Mouse (Mus musculus) monocyte, adult 59 days (primary cell): ENCODE data around the gene Nudc. TPM values are rescaled to one million over a fixed set of nuclear protein-coding genes. Genes with fewer than 3 reads are reported as not detected.

Experiments
- total RNA-seq, 2 experiments: library from RNA; stranded (reverse); gene quantifications; one replicate each; pipeline ENCODE4 v1.2.4; 2023

The Nudc gene
- 10 to 100 TPM; 63.0 to 69.3 TPM for total RNA-seq

GRCm38 (mm10) chr4:133545272-133546231 lies at the start of gene Nudc:
Nudc (minus strand) TSS chr4:133545996.

GRCm38 (mm10) chr4:133584059-133584951 lies 38.5 kb upstream of the Nudc start, which contains the start of gene Gpn2:
Gpn2 (plus strand) TSS chr4:133584362.

GRCm38 (mm10) chr4:133574070-133574842 lies 28.5 kb upstream of the Nudc start, which contains the start of gene Gpatch3:
Gpatch3 (plus strand) TSS chr4:133574745.

DNA sequence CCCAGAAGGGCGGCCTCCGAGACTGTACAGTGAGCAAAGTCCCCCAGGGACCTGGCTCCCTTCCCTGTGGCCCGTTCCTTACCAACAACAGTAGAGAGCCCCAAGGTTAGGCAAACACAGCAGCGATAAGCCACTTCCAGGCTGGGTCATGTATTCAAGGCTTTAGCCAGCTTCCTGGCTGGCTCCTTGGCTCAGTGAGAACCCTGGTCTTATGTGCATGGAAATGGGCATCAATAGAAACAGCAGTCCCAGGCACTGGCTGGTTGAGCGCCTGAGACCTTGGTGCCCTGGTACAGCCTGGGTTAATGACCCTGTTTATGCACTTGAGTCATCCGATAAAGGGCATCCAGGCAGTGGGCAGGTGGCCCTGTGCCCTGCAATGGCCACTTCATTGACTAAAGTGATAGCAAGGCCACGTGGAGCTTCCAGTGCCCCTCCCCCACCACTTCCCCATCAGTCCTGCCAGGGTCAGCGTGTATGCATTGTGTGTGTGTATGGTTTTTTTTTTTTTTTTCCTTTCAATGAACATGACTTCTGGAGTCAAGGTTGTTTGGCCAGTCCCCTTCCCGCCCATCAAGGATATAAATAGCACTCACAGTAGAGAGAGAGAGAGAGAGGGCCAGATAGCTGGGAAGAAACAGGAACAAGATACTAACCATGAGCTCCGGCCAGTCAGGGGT lies 7.1 kb upstream of the Nudc start, which contains the start of gene Nr0b2:
TSS of gene Nr0b2 (plus strand) at position 609 of the 680 bp plus-strand sequence.

GRCm38 (mm10) chr4:133518601-133519368 lies 27.0 kb downstream of the Nudc start, which contains the start of gene Kdf1:
Kdf1 (plus strand) TSS chr4:133518963.

GRCm38 (mm10) chr4:133498160-133498724 lies 47.6 kb downstream of the Nudc start, which contains the start of gene Trnp1:
Trnp1 (minus strand) TSS chr4:133498550.

Other genes with a start within 250 kb of the Nudc start
- gene Wdtc1, start 192.5 kb downstream of the Nudc start, total RNA-seq: 10 to 100 TPM; 33.2 to 36.7 TPM
- gene Slc9a1, start 176.3 kb downstream of the Nudc start, total RNA-seq: 10 to 100 TPM; 53.1 to 56.3 TPM
- not detected for gene Tent5b, start 65.9 kb downstream of the Nudc start, total RNA-seq
- 1 to 10 TPM in 1 of 2 experiments, not detected in 1; 1.2 TPM for gene Trnp1, start 47.4 kb downstream of the Nudc start, total RNA-seq
- not detected for gene Kdf1, start 27.0 kb downstream of the Nudc start, total RNA-seq
- gene Nr0b2, start 7.4 kb upstream of the Nudc start, total RNA-seq: not detected
- 10 to 100 TPM; 19.1 to 30.9 TPM for gene Gpatch3, start 28.7 kb upstream of the Nudc start, total RNA-seq
- 10 to 100 TPM; 16.8 to 18.4 TPM for gene Gpn2, start 38.4 kb upstream of the Nudc start, total RNA-seq
- 1 to 10 TPM; 2.9 to 3.6 TPM for gene Sfn, start 56.2 kb upstream of the Nudc start, total RNA-seq
- gene Zdhhc18, start 104.2 kb upstream of the Nudc start, total RNA-seq: 10 to 100 TPM; 27.5 to 38.4 TPM
- gene Pigv, start 126.7 kb upstream of the Nudc start, total RNA-seq: 10 to 100 TPM; 23.2 to 23.5 TPM
- 100 to 1,000 TPM; 172 to 184 TPM for gene Arid1a, start 210.8 kb upstream of the Nudc start, total RNA-seq